Mouse (Mus musculus) forebrain, embryonic 11.5 days (tissue): Measurements from ENCODE around the gene Gsdma3. TPM values are rescaled to one million over a fixed set of nuclear protein-coding genes. Genes with fewer than 3 reads are reported as not detected.

Experiments used
- ATAC-seq: fragments of 200-750 bp; cut with Nextera tagmentation; replicated peaks from 2 replicates; pipeline ENCODE4 v1.8.0; 2017; ENCODE audit warnings: moderate TSS enrichment; ENCODE audit not compliant: low FRiP score
- DNase-seq: peaks from one replicate; pipeline ENCODE4 v3.0.0-alpha.2; 2017; ENCODE audit warnings: low spot score
- H3K27ac ChIP-seq: fragments of 300-500 bp; sonication (generic); 2 replicates; pipeline ENCODE4 v1.5.1; 2014; ENCODE audit warnings: low read depth, low read length
- H3K27me3 ChIP-seq: fragments of 300-500 bp; sonication (generic); 2 replicates; pipeline ENCODE4 v1.6.1; 2014; ENCODE audit warnings: mild to moderate bottlenecking, low read length, mixed read lengths; ENCODE audit not compliant: control insufficient read depth, insufficient read depth
- H3K36me3 ChIP-seq: fragments of 300-500 bp; sonication (generic); 2 replicates; pipeline ENCODE4 v1.6.1; 2014; ENCODE audit warnings: mild to moderate bottlenecking, low read length, moderate library complexity, mixed read lengths; ENCODE audit not compliant: control insufficient read depth, insufficient read depth
- H3K4me1 ChIP-seq: fragments of 300-500 bp; sonication (generic); replicated peaks from 2 replicates; pipeline ENCODE4 v1.6.1; 2014; ENCODE audit warnings: low read length, mixed read lengths; ENCODE audit not compliant: control insufficient read depth, insufficient read depth
- H3K4me2 ChIP-seq: fragments of 300-500 bp; sonication (generic); 2 replicates; pipeline ENCODE4 v1.6.1; 2014; ENCODE audit warnings: low read depth, mild to moderate bottlenecking, low read length, moderate library complexity, mixed read lengths; ENCODE audit not compliant: severe bottlenecking
- H3K4me3 ChIP-seq: fragments of 300-500 bp; sonication (generic); 2 replicates; pipeline ENCODE4 v1.5.1; 2014; ENCODE audit warnings: low read depth, low read length
- H3K9ac ChIP-seq: fragments of 300-500 bp; sonication (generic); 2 replicates; pipeline ENCODE4 v1.6.1; 2014; ENCODE audit warnings: low read length
- H3K9me3 ChIP-seq: fragments of 300-500 bp; sonication (generic); 2 replicates; pipeline ENCODE4 v1.6.1; 2016; ENCODE audit warnings: low read length, mixed read lengths; ENCODE audit not compliant: control insufficient read depth
- WGBS: fragments of 180-500 bp; shearing (Covaris S2); extraction: QIAGEN DNeasy Blood & Tissue Kit; methylation state at CpG from one replicate; pipeline ENCODE4 v1.1.7; 2014; 5-methylcytosine and 5-hydroxymethylcytosine counted together
- polyA plus RNA-seq: library from polyadenylated mRNA; unstranded; fragments of >200 nt; fragmentation: Nextera tagmentation; extraction: Ambion mirVana; gene quantifications from 2 replicates; pipeline ENCODE4 v1.2.1, GENCODE M21; 2014

Gsdma3 gene
- polyA plus RNA-seq, 1 experiment from 2014 or later: not detected

DNA sequence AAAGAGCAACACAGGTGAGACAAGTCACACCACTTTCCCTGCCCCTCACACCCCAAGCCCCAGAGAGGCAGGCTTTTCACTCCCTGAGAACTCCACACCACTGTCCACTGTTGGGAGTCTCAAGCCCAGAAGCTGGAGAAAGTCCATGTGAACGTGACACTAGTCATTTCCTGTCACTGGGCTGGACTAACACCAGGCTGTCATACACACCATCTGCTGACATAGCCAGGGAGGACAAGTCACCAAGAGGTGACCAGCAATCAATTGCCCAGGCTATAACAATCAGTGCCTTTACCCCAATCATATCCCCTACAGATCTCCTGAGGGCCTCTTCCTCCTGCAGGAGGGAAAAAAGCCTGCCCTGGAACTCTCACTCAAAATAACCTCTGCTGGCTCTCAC lies 42.0 kb upstream of the Gsdma3 start:
- H3K27me3 ChIP-seq: no peaks in the 10 kb centered on the region
- H3K36me3 ChIP-seq: no peaks in the 10 kb centered on the region; the same call in 1 of the 2 replicates
- H3K4me3 ChIP-seq: no peak overlapping the region
- H3K9me3 ChIP-seq: no peaks in the 10 kb centered on the region
- H3K27ac ChIP-seq: no peak overlapping the region
- H3K4me1 ChIP-seq: peaks cover 20% of the 10 kb centered on the region
- no peak overlapping the region for H3K9ac ChIP-seq
- DNase-seq (no peak), ATAC-seq (no peak)
- WGBS: 71% methylated on average over 1 of the region's 1 CpGs
- no peak overlapping the region for H3K4me2 ChIP-seq

DNA sequence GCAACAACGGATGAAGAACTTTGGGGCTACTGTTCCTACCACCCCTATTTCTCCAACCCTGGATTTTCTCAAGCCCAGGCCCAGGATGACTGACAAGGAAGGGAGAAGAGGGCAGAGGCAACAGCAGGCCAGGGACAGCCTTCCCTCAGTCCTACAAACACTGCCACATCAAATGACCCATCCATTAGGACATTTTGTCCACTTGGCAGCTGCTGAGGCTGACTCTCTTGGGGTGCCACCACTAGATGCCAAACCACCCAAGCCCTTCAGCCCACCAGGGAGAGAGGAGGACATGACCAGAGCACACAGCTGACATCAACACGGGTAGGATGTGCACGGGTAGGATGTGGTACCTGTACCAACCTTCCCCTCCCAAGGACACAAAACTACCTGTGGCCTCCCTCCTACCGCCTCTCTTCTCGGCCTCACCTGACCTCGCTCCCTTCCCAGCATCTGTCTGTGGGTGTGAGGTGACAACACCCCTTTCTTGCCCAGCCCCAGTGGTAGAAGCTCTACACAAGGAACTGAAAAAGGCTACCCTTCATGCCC lies 41.5 kb upstream of the Gsdma3 start:
- Histone ChIP-seq H3K9ac (no peak overlapping the region), H3K27me3 (no peaks in the 10 kb centered on the region), H3K27ac (no peak overlapping the region), H3K4me3 (no peak overlapping the region), H3K9me3 (no peaks in the 10 kb centered on the region), H3K4me1 (peaks cover 20% of the 10 kb centered on the region), H3K36me3 (no peaks in the 10 kb centered on the region; the same call in 1 of the 2 replicates), H3K4me2 (no peak overlapping the region)
- DNase-seq: no peak
- no peak for ATAC-seq
- WGBS: 92% methylated on average over 6 of the region's 6 CpGs

DNA sequence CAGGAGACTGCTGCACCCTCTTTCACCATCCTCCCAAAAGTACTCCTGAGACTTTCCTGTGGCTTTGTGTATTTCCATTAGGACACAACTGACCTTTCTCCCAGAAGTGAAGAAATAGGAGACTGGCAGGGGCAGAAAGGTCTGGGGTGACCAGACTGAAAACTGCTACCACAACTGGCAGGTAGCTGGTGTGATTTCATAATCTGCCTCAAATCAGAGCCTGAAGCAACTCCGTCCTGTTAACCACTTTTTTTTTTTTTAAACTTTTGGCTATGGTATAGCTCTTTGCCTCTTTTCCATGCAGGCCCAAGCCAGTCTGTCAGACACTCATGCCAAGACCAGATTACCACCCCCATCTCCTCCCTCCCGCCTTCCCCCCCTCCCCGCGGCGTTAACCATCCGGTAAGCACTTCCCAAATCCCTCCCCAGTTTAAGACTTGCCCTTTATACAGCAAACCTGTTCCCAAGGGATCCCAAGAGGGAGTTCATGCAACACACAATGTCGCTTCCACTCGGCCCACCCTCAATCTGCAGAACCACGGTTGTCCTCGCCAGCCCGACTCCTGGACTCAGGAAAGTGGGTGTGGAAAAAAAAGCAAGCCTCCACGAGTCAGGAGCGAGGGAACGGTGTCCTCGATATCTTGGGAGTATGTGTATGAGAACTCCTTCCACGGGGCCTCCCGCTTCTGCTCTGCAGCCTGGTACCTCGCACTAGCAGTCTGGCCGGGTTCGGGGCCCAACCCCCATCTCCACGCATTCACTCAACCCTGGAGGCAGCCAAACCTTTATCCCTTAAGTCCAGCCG lies 39.9 kb upstream of the Gsdma3 start:
- ATAC-seq (peak; percentile 44), DNase-seq (peak; percentile 58)
- H3K9me3 ChIP-seq: no peaks in the 10 kb centered on the region
- H3K9ac ChIP-seq: peak overlapping the region; percentile 72
- H3K27me3 ChIP-seq: no peaks in the 10 kb centered on the region
- H3K36me3 ChIP-seq: no peaks in the 10 kb centered on the region; the same call in 1 of the 2 replicates
- WGBS: 1% methylated on average over 22 of the region's 22 CpGs
- no peak overlapping the region for H3K27ac ChIP-seq
- peak overlapping the region; percentile 62 for H3K4me3 ChIP-seq
- peaks cover 20% of the 10 kb centered on the region for H3K4me1 ChIP-seq
- peak overlapping the region; percentile 78 for H3K4me2 ChIP-seq

DNA sequence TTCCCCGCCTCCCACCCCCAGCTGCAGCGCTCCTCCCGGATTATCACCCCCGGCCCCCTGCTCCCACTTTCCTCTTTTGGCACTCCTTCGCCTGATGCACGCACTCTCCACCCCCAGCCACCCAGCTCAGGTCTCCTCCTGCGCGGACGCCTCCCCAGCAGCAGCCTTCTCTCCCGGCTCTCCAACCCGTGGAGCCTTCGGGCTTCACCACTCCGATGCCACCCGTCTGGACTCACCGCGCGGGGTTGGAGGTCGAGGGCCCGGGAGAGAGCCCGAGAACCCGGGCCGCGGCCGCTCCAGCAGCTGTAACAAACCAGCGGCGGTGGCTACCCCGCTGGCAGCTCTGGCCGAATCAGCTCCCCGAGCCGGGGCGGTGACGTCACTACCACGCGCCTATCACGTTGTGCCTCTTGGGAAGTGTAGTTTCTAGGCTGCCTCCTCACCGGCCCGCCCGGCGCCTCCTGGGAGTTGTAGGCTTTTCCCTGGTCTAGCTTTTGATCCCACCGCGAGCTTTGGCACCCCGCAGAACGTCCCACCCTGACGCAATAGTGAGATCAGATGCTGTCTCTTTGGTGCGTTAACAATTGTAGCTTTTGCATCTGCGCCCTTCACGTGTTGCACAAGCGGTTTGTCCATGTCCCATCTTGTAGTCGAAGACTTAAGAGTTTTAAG lies 39.1 kb upstream of the Gsdma3 start, which contains the start of gene Ormdl3:
Gene Ormdl3 (minus strand): TSS at position 477 of the 672 bp plus-strand sequence.
- WGBS: under 1% methylated on average over 49 of the region's 49 CpGs
- peaks cover 20% of the 10 kb centered on the region for H3K4me1 ChIP-seq
- no peaks in the 10 kb centered on the region for H3K9me3 ChIP-seq
- H3K9ac ChIP-seq: peak within 1 kb of the TSS; percentile 72
- H3K4me3 ChIP-seq: peak within 1 kb of the TSS; percentile 62
- H3K36me3 ChIP-seq: no peaks in the 10 kb centered on the region; the same call in 1 of the 2 replicates
- no peaks in the 10 kb centered on the region for H3K27me3 ChIP-seq
- peak within 1 kb of the TSS; percentile 78 for H3K4me2 ChIP-seq
- ATAC-seq (peak; percentile 91), DNase-seq (peak; percentile 100)
- peak within 1 kb of the TSS; percentile 70; the same call in 1 of the 2 replicates for H3K27ac ChIP-seq

DNA sequence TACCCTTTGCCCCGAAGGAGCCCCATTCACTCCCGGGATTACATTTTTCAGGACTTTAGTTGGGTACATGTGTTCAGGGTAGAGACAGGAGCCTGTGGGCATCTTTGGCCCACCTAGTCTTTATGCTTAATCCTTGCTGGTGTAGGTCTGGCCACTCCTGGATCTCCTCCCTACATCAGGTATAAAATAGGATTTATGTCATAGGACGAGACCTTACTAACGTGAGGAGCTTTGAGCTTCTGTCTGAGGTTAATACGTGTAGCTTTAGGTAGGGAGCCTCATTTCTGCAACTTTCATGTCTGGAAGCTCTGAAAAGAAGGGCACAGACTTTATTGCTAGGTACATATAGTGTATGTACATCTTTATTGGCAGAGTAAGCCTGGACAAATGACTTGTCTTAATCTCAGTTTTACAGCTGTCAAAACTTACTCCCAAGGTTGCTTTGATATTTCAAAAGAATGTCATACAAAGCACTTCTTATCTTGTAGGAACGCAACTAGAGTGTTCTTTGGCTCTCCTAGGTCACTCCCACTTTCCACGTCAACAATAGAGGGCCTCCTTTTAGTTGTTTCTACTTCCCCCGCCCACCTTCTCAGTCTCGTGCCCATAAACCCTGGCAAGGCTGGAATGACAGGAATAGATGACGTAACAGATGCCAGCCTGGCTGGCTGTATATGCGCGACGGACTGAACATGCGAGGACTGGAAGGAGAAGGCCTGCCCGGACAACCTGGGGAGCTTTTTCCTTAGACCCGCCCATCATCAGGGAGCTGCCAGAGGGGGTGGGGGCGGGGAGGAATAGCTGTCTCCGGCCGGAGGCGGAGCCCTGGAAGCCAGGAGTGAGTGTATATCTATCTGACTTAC lies 38.2 kb upstream of the Gsdma3 start:
- DNase-seq (peak; percentile 76), ATAC-seq (peak; percentile 13; the same call in 1 of the 2 replicates)
- whole genome bisulfite sequencing: 4% methylated on average over 20 of the region's 20 CpGs
- H3K9ac ChIP-seq: peak overlapping the region; percentile 72
- no peaks in the 10 kb centered on the region for H3K27me3 ChIP-seq
- H3K27ac ChIP-seq: peak overlapping the region; percentile 70; the same call in 1 of the 2 replicates
- H3K36me3 ChIP-seq: no peaks in the 10 kb centered on the region; the same call in 1 of the 2 replicates
- no peaks in the 10 kb centered on the region for H3K9me3 ChIP-seq
- peaks cover 20% of the 10 kb centered on the region for H3K4me1 ChIP-seq
- H3K4me2 ChIP-seq: peak overlapping the region; percentile 70
- peak overlapping the region; percentile 62 for H3K4me3 ChIP-seq

DNA sequence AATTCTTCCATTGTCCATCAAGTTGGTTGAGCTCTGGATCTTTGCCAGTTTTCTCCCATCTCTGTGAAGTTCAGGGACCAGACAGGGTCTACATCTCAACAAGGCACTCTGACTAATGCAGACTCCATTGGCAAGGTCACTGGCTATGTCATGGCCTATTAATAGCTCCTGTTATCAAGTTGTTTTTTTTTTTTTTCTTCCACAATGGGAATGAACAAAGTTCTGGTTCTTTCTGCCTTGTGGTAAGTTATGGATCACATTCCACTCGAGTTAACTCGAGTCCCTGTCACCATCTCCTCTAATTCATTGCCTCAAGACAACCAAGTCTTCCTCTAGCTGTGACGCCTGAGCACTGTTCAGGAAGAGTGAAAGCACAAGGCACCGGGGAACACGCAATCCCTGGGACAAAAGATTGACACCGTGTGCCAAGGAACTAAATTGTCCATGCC lies 37.3 kb upstream of the Gsdma3 start:
- Histone ChIP-seq H3K9me3 (no peaks in the 10 kb centered on the region), H3K36me3 (no peaks in the 10 kb centered on the region), H3K4me3 (no peak overlapping the region), H3K27ac (no peak overlapping the region), H3K4me2 (no peak overlapping the region), H3K9ac (no peak overlapping the region), H3K4me1 (peaks cover 20% of the 10 kb centered on the region), H3K27me3 (no peaks in the 10 kb centered on the region)
- ATAC-seq: no peak
- no peak for DNase-seq
- 76% methylated on average over 6 of the region's 6 CpGs for WGBS

DNA sequence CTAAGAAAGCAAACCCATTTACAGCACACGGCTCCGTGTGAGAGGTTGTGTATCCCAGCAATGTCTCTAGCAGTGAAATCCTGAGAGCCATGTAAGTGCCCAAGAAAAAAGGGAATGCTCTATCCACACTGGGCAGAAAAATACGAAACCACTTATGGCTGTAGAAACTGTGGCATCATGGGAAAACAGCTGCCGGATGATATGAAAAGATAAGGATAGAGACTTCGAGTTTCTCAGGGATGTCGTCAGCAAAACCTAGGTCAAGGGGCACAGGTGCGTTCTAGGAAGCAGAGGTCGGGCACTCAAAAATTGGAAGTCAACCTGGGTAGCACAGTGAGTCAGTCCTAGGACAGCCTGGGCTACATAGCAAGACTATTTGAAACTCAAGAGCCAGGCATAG lies 36.9 kb upstream of the Gsdma3 start:
- H3K4me1 ChIP-seq: peaks cover 20% of the 10 kb centered on the region
- 90% methylated on average over 8 of the region's 8 CpGs for WGBS
- no peaks in the 10 kb centered on the region for H3K36me3 ChIP-seq
- no peak overlapping the region for H3K4me2 ChIP-seq
- H3K9me3 ChIP-seq: no peaks in the 10 kb centered on the region
- no peak overlapping the region for H3K4me3 ChIP-seq
- ATAC-seq: no peak
- H3K27me3 ChIP-seq: no peaks in the 10 kb centered on the region
- H3K27ac ChIP-seq: no peak overlapping the region
- H3K9ac ChIP-seq: no peak overlapping the region
- no peak for DNase-seq
